Mouse (Mus musculus) kidney, adult 2 months (tissue): ENCODE measurements at regions not wholly inside any gene's neighbourhood (a gene's known extent, or its start where the extent isn't known, plus 50 kb on each side); places are given as distances from the start of the nearest gene placed in this dataset.
A peak's percentile ranks its signal among the peaks of the same experiment; 100 is the strongest.

Source experiments
- DNase-seq: peaks from one replicate; pipeline ENCODE4 v3.0.0; 2021
- H3K27ac ChIP-seq: fragments of 200-500 bp; 2 replicates; pipeline ENCODE4 v1.5.1; 2012; ENCODE audit warnings: low read depth, low read length, control low read depth, inconsistent platforms; ENCODE audit not compliant: insufficient read depth
- H3K27me3 ChIP-seq: fragments of 200-500 bp; replicated peaks from 2 replicates; pipeline ENCODE4 v1.6.1; 2012; ENCODE audit warnings: mild to moderate bottlenecking, moderate library complexity, low read length, inconsistent platforms; ENCODE audit not compliant: control insufficient read depth, insufficient read depth
- H3K36me3 ChIP-seq: fragments of 200-500 bp; 2 replicates; pipeline ENCODE4 v1.6.1; 2012; ENCODE audit warnings: mild to moderate bottlenecking, moderate library complexity, low read length, inconsistent platforms; ENCODE audit not compliant: control insufficient read depth, insufficient read depth
- H3K4me1 ChIP-seq: fragments of 200-500 bp; 2 replicates; pipeline ENCODE4 v1.6.1; 2011; ENCODE audit warnings: low read length; ENCODE audit not compliant: control insufficient read depth, insufficient read depth
- H3K4me3 ChIP-seq: fragments of 200-500 bp; 2 replicates; pipeline ENCODE4 v1.5.1; 2011; ENCODE audit warnings: mild to moderate bottlenecking, low read depth, low read length, control low read depth; ENCODE audit not compliant: insufficient read depth
- CTCF ChIP-seq: fragments of 200-500 bp; conservative IDR thresholded peaks from 2 replicates; pipeline ENCODE4 v1.5.1; 2011; ENCODE audit warnings: low read depth, mild to moderate bottlenecking, control low read depth, low read length, moderate library complexity, mixed read lengths; ENCODE audit not compliant: insufficient read depth, insufficient read length
- POLR2A ChIP-seq: fragments of 200-500 bp; IDR thresholded peaks from one replicate; pipeline ENCODE4 v1.6.1; 2011; ENCODE audit warnings: low read depth, low read length, control low read depth
- WGBS: fragments of 180-500 bp; shearing (Covaris S2); methylation state at CpG from one replicate; pipeline ENCODE4 v1.1.7; 2018; 5-methylcytosine and 5-hydroxymethylcytosine counted together

- Histone ChIP-seq H3K27me3 (no peaks in the 10 kb centered on the region; the same call in 1 of the 2 replicates), H3K27ac (no peak overlapping the region), H3K4me1 (no peaks in the 10 kb centered on the region), H3K36me3 (no peaks in the 10 kb centered on the region), H3K4me3 (no peak overlapping the region)
- whole genome bisulfite sequencing = 50% methylated on average over 5 of the region's 5 CpGs
- TF ChIP-seq POLR2A = no peak
- TF ChIP-seq CTCF = no peak
- DNase-seq = peak; percentile 9
Observed at GRCm38 (mm10) chr9:73270249-73270648, 157.0 kb downstream of the Rsl24d1 start.

GRCm38 (mm10) chr9:73272614-73273013, 159.4 kb downstream of the Rsl24d1 start:
- Histone ChIP-seq H3K27me3 (no peaks in the 10 kb centered on the region; the same call in 1 of the 2 replicates), H3K36me3 (no peaks in the 10 kb centered on the region), H3K4me3 (no peak overlapping the region), H3K27ac (no peak overlapping the region), H3K4me1 (no peaks in the 10 kb centered on the region)
- no peak for DNase-seq
- TF ChIP-seq POLR2A (no peak), CTCF (no peak)
- WGBS = 68% methylated on average over 2 of the region's 2 CpGs

- H3K4me1 ChIP-seq = no peaks in the 10 kb centered on the region
- 73% methylated on average over 4 of the region's 4 CpGs for WGBS
- DNase-seq = no peak
- H3K27ac ChIP-seq = no peak overlapping the region
- no peaks in the 10 kb centered on the region for H3K27me3 ChIP-seq
- H3K4me3 ChIP-seq = no peak overlapping the region
- H3K36me3 ChIP-seq = no peaks in the 10 kb centered on the region
- TF ChIP-seq POLR2A (no peak), CTCF (no peak)
Observed at GRCm38 (mm10) chr9:73273681-73274080, 160.5 kb downstream of the Rsl24d1 start.

GRCm38 (mm10) chr9:73275671-73276070, 162.4 kb downstream of the Rsl24d1 start:
- Histone ChIP-seq H3K4me1 (no peaks in the 10 kb centered on the region), H3K27ac (no peak overlapping the region), H3K36me3 (no peaks in the 10 kb centered on the region), H3K4me3 (no peak overlapping the region), H3K27me3 (no peaks in the 10 kb centered on the region)
- no peak for DNase-seq
- TF ChIP-seq CTCF (no peak), POLR2A (no peak)
- WGBS = 76% methylated on average over 2 of the region's 2 CpGs

GRCm38 (mm10) chr9:73295287-73295686, 182.1 kb downstream of the Rsl24d1 start:
- WGBS = 77% methylated on average over 6 of the region's 6 CpGs
- no peaks in the 10 kb centered on the region for H3K36me3 ChIP-seq
- no peak overlapping the region for H3K27ac ChIP-seq
- no peak overlapping the region for H3K4me3 ChIP-seq
- no peaks in the 10 kb centered on the region for H3K27me3 ChIP-seq
- TF ChIP-seq POLR2A = no peak
- TF ChIP-seq CTCF = no peak
- no peaks in the 10 kb centered on the region for H3K4me1 ChIP-seq
- DNase-seq = no peak

GRCm38 (mm10) chr9:73302156-73302918, 189.1 kb downstream of the Rsl24d1 start:
- H3K36me3 ChIP-seq = no peaks in the 10 kb centered on the region
- no peaks in the 10 kb centered on the region for H3K4me1 ChIP-seq
- 87% methylated on average over 5 of the region's 5 CpGs for WGBS
- no peak overlapping the region for H3K27ac ChIP-seq
- no peak for DNase-seq
- H3K27me3 ChIP-seq = no peaks in the 10 kb centered on the region
- no peak overlapping the region for H3K4me3 ChIP-seq
- TF ChIP-seq POLR2A (no peak), CTCF (no peak)

GRCm38 (mm10) chr9:73317048-73317447, 203.8 kb downstream of the Rsl24d1 start:
- H3K27ac ChIP-seq = no peak overlapping the region
- H3K27me3 ChIP-seq = no peaks in the 10 kb centered on the region
- DNase-seq = no peak
- WGBS = 46% methylated on average over 1 of the region's 1 CpGs
- TF ChIP-seq POLR2A (no peak), CTCF (no peak)
- no peaks in the 10 kb centered on the region for H3K36me3 ChIP-seq
- H3K4me1 ChIP-seq = no peaks in the 10 kb centered on the region
- H3K4me3 ChIP-seq = no peak overlapping the region

GRCm38 (mm10) chr9:73319704-73320307, 206.6 kb downstream of the Rsl24d1 start:
- WGBS = 53% methylated on average over 2 of the region's 2 CpGs
- H3K4me3 ChIP-seq = no peak overlapping the region
- H3K27ac ChIP-seq = no peak overlapping the region
- TF ChIP-seq CTCF = no peak
- TF ChIP-seq POLR2A = no peak
- H3K27me3 ChIP-seq = no peaks in the 10 kb centered on the region; the same call in 1 of the 2 replicates
- H3K4me1 ChIP-seq = no peaks in the 10 kb centered on the region
- no peaks in the 10 kb centered on the region for H3K36me3 ChIP-seq
- DNase-seq = no peak
